ENCODE assay signal across 16 mouse cellular contexts in genomic region chr8:107466642-107467041, GRCm38 (mm10). TPM values are rescaled to one million over a fixed set of nuclear protein-coding genes. Genes with fewer than 3 reads are reported as not detected.
A peak's percentile ranks its signal among the peaks of the same experiment; 100 is the strongest.
DNase-seq lines count a peak whose midpoint lies in the region; ATAC-seq and TF ChIP-seq lines count a peak whose summit lies in the region.
"Had no signal": no experiment of that assay in that cellular context is flagged by ENCODE, and none has a peak within 500 bp of the region (broad histone marks: within the 10 kb centered on the region; RNA-seq: fewer than 3 reads in every experiment).

No protein-coding gene starts in this region.

- TF ChIP-seq CTCF in layer of hippocampus, adult 2 months (conservative IDR thresholded peaks at IDR 0.05) = 0 out of 2 replicates have a peak, but pooled peaks have one; percentile 9

- no peak overlapping the region for H3K4me3 ChIP-seq in layer of hippocampus, adult 2 months
- H3K4me3 ChIP-seq in ES-E14 (ENCODE audit: insufficient read depth in 1 of 2, low read depth in 1 of 2, low read length in 2 of 2, poor library complexity in 1 of 2, severe bottlenecking in 1 of 2) = no peak overlapping the region
- no peak overlapping the region for H3K4me3 ChIP-seq in embryonic facial prominence, embryonic 13.5 days
- H3K4me3 ChIP-seq: heart, embryonic 13.5 days; hindbrain, embryonic 12.5 days; left cerebral cortex, adult 2 months; midbrain, embryonic 12.5 days; neural tube, embryonic 12.5 days had no signal

- peaks cover 9% of the 10 kb centered on the region; the same call in 1 of the 2 replicates for H3K36me3 ChIP-seq in ES-E14 (ENCODE audit: control insufficient read depth, insufficient read depth, low read length, poor library complexity, severe bottlenecking)
- peaks cover 13% of the 10 kb centered on the region for H3K36me3 ChIP-seq in embryonic facial prominence, embryonic 13.5 days

- no peak overlapping the region for H3K27ac ChIP-seq in layer of hippocampus, adult 2 months
- no peak overlapping the region for H3K27ac ChIP-seq in ES-E14 (ENCODE audit: insufficient read depth, low read depth, low read length, poor library complexity, severe bottlenecking)
- H3K27ac ChIP-seq in embryonic facial prominence, embryonic 13.5 days = peak overlapping the region; percentile 53; the same call in 1 of the 2 replicates
- H3K27ac ChIP-seq: heart, embryonic 13.5 days; hindbrain, embryonic 12.5 days; left cerebral cortex, adult 2 months; midbrain, embryonic 12.5 days; neural tube, embryonic 12.5 days had no signal

- H3K4me1 ChIP-seq in ES-E14 (ENCODE audit: control insufficient read depth in 2 of 2, insufficient read depth in 2 of 2, low read length in 2 of 2, poor library complexity in 1 of 2) = peaks cover 0 to 2% of the 10 kb centered on the region in 2 experiments; a peak in 1 of 4 replicates
- H3K4me1 ChIP-seq in embryonic facial prominence, embryonic 13.5 days = peaks cover 38% of the 10 kb centered on the region

- no peak for DNase-seq in layer of hippocampus, adult 2 months (ENCODE audit: low spot score in 2 of 2)
- DNase-seq in layer of hippocampus, adult 11-12 months (ENCODE audit: low spot score) = no peak
- DNase-seq in ES-E14 (ENCODE audit: low read depth, low spot score) = peak; percentile 39
- no peak for DNase-seq in thymus, postnatal 36 days
- DNase-seq: cerebellum, postnatal 36 days; kidney, postnatal 14 days; lung, adult 18-20 months; thymus, adult 2 months had no signal

- H3K27me3 ChIP-seq in embryonic facial prominence, embryonic 13.5 days = no peaks in the 10 kb centered on the region
- H3K27me3 ChIP-seq: heart, embryonic 13.5 days; hindbrain, embryonic 12.5 days; midbrain, embryonic 12.5 days; neural tube, embryonic 12.5 days had no signal

- H3K9ac ChIP-seq in ES-E14 (ENCODE audit: insufficient read depth, low read depth, low read length, poor library complexity, severe bottlenecking) = no peak overlapping the region
- H3K9ac ChIP-seq in embryonic facial prominence, embryonic 13.5 days = no peak overlapping the region
- H3K9ac ChIP-seq: heart, embryonic 13.5 days; hindbrain, embryonic 12.5 days; midbrain, embryonic 12.5 days; neural tube, embryonic 12.5 days had no signal

- H3K9me3 ChIP-seq in ES-E14 (ENCODE audit: control insufficient read depth, insufficient read depth, low read depth, low read length) = no peaks in the 10 kb centered on the region
- H3K9me3 ChIP-seq in embryonic facial prominence, embryonic 13.5 days = no peaks in the 10 kb centered on the region
- H3K9me3 ChIP-seq: hindbrain, embryonic 12.5 days; midbrain, embryonic 12.5 days; neural tube, embryonic 12.5 days had no signal

- no peak overlapping the region for H3K4me2 ChIP-seq in embryonic facial prominence, embryonic 13.5 days
- H3K4me2 ChIP-seq: heart, embryonic 13.5 days; hindbrain, embryonic 12.5 days; midbrain, embryonic 12.5 days; neural tube, embryonic 12.5 days had no signal

- no peak for ATAC-seq in embryonic facial prominence, embryonic 13.5 days (ENCODE audit: insufficient number of reproducible peaks, insufficient read depth, low FRiP score, low TSS enrichment, low read depth)
- ATAC-seq in megakaryocyte progenitor cell, adult 5-6 weeks (replicated peaks; ENCODE audit: poor library complexity) = peak; percentile 83
- no peak for ATAC-seq in inflammation-experienced regulatory T-cells, adult 6 months

- 86% methylated on average over 5 of the region's 5 CpGs for WGBS in embryonic facial prominence, embryonic 13.5 days

- in situ Hi-C loops in ES-E14 (cut with MboI; ENCODE audit: low sequenced_read_pairs in 2 of 2, unreplicated experiment in 2 of 2) = no loop called here

TF ChIP-seq in ES-E14, 5 proteins besides CTCF, POLR2A, EP300 and RAD21:
- TF ChIP-seq ZC3H11A (IDR thresholded peaks at IDR 0.05; ENCODE audit: borderline replicate concordance, low read depth, low read length) = peak; percentile 20; the same call in 1 of the 2 replicates
- TF ChIP-seq HCFC1 (IDR thresholded peaks at IDR 0.05; ENCODE audit: borderline replicate concordance, insufficient read depth, low read length) = no peak
- no peak for TF ChIP-seq ZNF384 (IDR thresholded peaks at IDR 0.05; ENCODE audit: low read depth, low read length)
- no peak for TF ChIP-seq MAFK (IDR thresholded peaks at IDR 0.05; ENCODE audit: insufficient read depth, low read depth, low read length)

RNA-seq across cellular contexts. Expression of gene Wwp2, which starts 30.5 kb away (rescaled TPM):
- 10 to 100 TPM; 37.1 to 38.0 TPM for total RNA-seq in layer of hippocampus, adult 2 months (2021)
- total RNA-seq in ES-E14 (2012; rRNA removed) = 49.2 and 51.8 TPM in 2 replicates
- polyA plus RNA-seq in embryonic facial prominence, embryonic 13.5 days (2015; fragmentation: Nextera tagmentation; extraction: Ambion mirVana) = 158 and 211 TPM in 2 replicates
- total RNA-seq in megakaryocyte progenitor cell, adult 5-6 weeks (2015) = 31.8 and 41.3 TPM in 2 replicates
- 52.3 and 54.7 TPM in 2 replicates for total RNA-seq in megakaryocyte progenitor cell, adult 5-6 weeks (2017)
- polyA plus RNA-seq in inflammation-experienced regulatory T-cells, adult 6 months (2017; shearing (Covaris generic)) = 100 to 1,000 TPM in 2 of 3 experiments, 10 to 100 TPM in 1; 95.1 to 126 (median 115) TPM

RNA-seq across cellular contexts. Expression of gene Nob1, which starts 41.8 kb away (rescaled TPM):
- total RNA-seq in layer of hippocampus, adult 2 months (2021) = 10 to 100 TPM; 38.5 to 48.6 TPM
- total RNA-seq in ES-E14 (2012; rRNA removed) = 81.8 and 85.5 TPM in 2 replicates
- 96.8 and 106 TPM in 2 replicates for polyA plus RNA-seq in embryonic facial prominence, embryonic 13.5 days (2015; fragmentation: Nextera tagmentation; extraction: Ambion mirVana)
- total RNA-seq in megakaryocyte progenitor cell, adult 5-6 weeks (2015) = 56.4 and 57.4 TPM in 2 replicates
- 35.8 and 36.5 TPM in 2 replicates for total RNA-seq in megakaryocyte progenitor cell, adult 5-6 weeks (2017)
- polyA plus RNA-seq in inflammation-experienced regulatory T-cells, adult 6 months (2017; shearing (Covaris generic)) = 10 to 100 TPM; 46.3 to 77.0 (median 59.8) TPM
